Mouse (Mus musculus): ENCODE results near the gene Vps53.
A peak's percentile ranks its signal among the peaks of the same experiment; 100 is the strongest.

DNA sequence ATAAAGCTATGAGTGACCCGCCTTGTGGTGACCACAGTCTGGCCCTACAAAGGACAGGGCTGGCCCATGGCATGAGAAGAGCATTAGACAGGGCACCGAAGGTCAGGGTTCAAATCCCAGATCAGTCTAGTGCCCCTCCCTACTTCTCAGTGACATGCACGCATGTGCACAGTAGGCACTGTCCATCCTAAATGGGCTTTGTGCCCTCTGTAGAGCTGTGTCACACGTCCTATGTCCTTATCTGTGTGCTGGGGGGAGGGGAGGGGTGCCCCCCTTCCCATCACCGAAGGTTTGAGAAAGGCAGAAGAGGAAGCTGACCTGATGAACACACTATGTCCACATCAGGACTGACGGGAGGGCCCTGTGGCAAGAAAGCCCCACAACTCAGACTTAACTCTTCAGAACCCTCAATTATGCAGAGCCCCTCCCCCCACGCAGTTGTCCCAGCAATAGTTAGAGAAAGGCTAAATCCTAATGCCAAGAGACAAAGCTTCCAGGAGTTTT is 154.3 kb downstream of the Vps53 start:
- no peak for TF ChIP-seq CTCF (IDR thresholded peaks at IDR 0.05; ENCODE audit: extremely low read depth, insufficient read length, insufficient replicate concordance, low read depth, low read length)
- 0 out of 2 replicates have a peak, but pooled peaks have one; percentile 13 for TF ChIP-seq POLR2A (IDR thresholded peaks at IDR 0.05; ENCODE audit: low read depth, low read length)
